Mouse (Mus musculus) frontal cortex, adult (tissue): Measurements from ENCODE around the gene Stat3.

Experiments used
- ATAC-seq: cut with Nextera tagmentation; 2 replicates; pipeline ENCODE4 v1.9.2; 2017; ENCODE audit warnings: mild to moderate bottlenecking, moderate library complexity, mixed read lengths; ENCODE audit not compliant: low TSS enrichment

Gene Stat3

DNA sequence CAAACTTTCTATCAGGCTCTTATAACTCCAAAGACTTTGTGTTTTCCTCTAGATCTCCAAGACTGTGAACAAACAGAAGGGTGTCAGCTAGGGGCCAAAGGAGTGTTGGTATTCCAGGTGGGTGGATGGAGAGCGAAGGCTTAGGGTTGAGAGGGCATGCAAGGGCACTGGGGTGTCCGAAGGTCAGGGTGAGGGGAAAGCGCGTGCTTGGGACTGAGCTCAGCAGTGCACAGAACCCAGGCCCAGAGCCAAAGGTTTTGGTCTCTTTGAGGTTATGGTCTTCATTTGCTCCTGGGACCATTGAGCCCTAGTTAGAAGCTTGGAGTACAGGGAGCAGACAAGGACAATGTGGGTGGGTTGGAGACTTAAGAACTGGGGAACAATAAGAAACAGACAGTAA lies 84.2 kb downstream of the Stat3 start:
- no peak for ATAC-seq

DNA sequence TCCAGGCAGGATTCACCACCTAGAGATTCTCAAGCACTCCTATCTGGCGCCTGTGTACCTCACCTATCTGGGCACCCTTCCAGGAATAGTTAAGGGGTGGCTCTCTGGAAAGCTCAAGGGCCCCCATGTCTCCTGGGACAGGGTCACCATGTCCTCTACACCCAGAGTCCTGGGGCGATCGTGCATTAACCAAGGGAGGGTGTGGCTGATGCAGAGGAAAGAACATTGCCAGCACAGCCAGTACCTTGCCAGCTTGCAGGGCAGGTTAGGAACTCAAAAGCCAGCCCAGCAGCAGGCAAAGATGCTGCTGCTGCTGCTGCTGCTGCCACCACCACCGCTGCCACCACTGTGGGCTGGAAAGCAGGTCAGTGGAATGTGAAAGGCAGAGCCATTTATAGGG lies 85.1 kb downstream of the Stat3 start:
- ATAC-seq, result no peak

GRCm38 (mm10) chr11:100853018-100853417 lies 86.3 kb downstream of the Stat3 start:
- ATAC-seq, result no peak

DNA sequence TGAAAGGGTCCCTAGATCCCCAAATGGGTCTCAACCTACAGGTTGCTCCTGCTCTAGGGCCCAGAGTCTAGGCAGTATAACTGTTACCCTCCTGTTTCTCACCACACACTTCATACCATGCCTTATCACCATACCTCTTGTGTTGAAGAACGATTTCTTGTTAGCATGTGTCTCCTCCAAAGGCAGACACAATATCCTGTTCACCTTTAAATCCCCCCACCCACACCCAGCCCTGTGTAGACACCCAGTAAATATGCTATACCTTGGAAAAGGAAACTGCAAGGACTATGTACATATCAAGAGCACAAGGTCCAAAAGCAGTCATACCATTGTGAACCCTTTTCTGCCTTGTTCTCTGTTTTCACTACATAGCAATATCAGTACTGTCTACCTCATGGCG lies 87.3 kb downstream of the Stat3 start:
- ATAC-seq, result no peak

DNA sequence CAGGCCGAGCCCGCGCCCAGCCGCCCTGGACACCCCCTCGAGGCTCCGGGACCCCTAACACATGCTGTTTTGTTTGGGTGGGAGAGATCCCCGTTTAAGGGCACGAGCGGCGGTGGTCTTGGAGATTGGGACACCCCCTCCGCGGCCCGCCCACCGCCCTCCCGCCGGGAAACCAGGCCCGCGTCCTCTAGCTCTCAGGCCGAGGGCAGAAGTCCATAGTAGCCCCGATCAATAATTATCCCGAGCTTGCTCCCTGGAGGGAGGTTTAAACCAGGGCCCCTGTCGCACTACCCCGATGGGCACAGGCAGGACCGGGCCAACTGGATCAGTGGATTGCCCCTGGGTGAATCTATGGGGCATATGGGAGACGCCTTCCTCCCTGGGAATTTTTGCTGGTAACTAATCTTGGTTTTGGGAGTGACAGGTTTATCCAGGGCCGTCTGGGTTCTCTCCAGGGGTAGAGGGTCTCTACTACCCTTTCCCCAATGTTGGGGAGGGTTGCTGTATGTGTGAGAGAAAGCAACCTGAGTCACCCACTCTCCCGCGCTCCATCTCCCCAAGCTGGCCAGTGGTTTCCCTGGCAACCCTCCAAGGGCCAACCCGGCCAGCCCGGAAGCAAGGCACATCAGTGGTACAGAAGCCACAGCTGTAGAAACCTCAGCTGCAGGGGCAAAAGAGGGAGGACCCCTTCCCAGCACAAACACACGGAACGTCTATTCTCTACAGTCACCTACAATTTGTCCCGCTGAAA lies 88.4 kb downstream of the Stat3 start:
- peak; percentile 31; the same call in 1 of the 2 replicates for ATAC-seq

DNA sequence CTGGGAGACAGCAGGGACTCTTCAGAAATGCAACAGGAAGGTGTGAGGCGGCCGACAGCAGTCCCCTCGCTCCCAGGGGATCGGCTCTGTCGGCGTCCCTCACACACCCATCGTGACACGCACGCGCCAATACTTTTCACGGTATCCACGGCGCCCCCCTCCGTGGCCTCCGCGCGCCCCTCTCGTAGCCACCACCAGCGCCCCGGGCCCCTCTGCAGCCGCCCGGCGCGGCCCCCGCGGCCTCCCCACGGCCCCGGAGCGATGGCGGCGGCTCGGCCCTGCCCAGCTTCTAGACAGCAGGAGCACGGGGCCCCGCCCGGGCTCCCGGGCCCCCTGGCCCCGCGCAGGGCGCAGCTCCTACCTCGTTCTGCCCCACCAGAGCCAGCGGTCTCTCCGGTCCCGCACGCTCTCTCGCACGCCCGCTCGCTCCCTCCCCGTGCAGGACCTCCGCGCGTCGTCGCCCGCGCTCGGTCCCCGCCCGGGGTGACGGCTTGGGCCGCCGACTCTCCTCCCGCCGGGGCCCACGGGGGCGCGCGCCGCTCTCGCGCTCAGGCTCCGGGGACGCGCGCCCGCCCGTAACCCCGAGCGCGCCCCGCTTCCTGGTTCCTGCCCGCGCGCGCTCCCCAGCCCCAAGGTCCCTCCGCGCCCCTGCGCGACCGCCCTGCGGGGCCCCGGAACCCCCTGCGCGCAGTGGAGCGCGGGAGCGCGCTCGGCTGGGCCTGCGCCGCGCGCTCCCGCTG lies 89.1 kb downstream of the Stat3 start, which contains the start of gene Stat5b:
TSS of gene Stat5b (minus strand) at position 687 of the 740 bp plus-strand sequence.
- peak; percentile 69 for ATAC-seq

DNA sequence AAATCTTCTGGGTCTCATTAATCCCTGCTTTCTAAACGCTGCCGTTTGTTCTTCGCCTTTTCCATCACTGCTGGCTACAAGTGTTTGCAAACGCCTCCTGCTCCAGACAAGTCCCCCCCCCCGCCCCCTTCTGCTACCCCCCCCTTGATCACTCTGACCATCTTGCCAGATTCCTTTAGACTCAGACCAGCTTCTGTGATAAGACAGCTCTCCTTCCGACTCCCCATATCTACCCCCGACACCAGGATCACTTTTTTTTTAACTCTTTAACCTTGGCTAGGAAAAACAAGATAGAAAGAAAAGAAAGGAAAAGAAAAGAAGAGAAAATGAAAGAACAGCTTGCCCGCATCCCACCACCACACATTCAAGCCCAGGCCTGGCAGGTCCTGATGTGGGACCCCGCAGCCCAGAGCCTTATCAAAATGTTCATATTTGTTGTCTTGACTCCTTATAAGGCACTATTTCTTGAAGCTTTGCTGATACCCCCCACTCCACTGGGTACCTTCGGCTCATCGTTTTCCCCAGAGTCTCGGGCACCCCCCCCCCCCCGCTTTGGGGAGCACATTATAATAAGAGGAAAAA lies 89.8 kb downstream of the Stat3 start:
- no peak for ATAC-seq

DNA sequence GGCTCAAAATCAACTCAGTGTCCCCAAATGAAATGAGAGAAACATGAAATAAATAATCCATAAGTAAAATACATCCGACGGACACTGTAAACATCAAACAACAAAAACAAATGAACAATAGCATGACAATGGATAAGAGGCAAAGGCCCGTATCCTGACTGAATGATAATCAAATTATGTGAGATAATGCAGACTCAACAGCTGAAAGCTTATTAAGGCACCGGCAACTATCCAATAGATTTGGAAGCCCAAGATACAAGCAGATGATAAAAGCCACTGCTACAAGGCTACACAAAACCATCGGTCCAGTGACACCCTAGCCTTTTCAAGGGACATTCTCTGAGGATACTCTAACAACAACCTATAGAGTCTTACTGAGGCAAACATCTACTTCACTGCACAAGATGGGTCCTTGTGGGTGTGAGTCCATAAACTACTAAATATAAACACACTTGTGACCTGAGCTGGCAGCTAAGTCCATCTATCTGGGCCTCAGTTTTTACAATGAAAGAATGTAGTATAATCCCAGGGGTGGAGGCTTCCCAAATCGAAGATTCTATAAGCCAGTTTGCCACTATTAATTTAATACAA lies 90.5 kb downstream of the Stat3 start:
- ATAC-seq, result no peak

- no peak for ATAC-seq
Observed at GRCm38 (mm10) chr11:100848080-100848479, 91.3 kb downstream of the Stat3 start.

DNA sequence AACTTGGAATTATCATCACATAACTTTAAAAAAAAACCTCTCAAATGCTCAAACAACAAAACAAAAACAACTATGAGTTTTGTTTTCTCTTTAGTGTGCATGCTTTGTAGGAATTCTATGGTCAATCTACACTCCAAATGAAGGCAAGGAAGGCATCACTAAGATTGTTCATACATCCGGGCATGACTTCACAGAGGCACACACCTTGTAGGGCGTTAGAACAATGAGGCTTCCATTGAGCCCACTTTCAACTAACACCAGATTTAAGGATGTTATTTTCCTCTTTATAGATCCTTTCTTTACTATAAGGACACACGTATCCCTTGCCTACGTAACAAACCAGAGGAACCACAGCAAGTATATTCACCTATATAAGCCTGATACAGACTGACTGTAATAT lies 91.8 kb downstream of the Stat3 start:
- ATAC-seq, result no peak

DNA sequence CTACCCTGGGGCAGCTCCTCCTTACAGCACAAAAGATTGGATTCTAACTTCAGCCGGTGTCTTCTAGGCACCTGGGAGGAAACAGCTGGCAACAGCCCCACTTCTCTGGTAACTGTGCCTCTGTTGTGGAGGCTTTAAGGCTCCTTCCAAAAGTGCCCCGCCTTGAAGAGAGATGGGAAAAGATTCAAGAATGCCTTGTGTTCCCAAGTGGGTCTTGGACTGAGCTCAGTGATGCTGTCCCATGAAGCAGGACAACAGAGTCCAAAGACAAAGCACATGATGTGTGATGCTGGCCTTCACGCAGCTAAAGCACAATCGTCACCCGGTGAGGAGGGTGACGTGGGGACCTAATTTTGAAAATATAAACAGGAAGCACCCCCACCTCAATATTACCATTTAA lies 93.5 kb downstream of the Stat3 start:
- ATAC-seq, result no peak

DNA sequence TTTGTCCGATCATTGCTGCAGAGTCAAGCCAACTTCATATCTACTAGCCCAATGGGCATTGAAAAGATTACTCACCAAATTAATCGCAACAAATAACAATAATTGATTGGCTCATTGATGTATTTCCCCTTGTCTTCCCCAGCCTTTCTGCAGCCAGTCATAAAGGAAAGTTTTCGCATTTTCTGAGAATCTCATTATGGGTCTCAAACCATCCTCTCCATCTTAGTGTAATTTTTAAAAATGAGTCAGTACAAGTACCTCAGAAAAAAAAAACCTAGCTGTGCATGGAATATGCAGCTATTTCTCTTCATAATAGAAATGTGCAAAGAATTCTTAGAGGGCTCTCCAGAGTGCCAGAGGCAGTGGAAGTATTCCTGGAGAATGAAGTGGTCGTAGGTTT lies 95.2 kb downstream of the Stat3 start:
- ATAC-seq, result no peak

DNA sequence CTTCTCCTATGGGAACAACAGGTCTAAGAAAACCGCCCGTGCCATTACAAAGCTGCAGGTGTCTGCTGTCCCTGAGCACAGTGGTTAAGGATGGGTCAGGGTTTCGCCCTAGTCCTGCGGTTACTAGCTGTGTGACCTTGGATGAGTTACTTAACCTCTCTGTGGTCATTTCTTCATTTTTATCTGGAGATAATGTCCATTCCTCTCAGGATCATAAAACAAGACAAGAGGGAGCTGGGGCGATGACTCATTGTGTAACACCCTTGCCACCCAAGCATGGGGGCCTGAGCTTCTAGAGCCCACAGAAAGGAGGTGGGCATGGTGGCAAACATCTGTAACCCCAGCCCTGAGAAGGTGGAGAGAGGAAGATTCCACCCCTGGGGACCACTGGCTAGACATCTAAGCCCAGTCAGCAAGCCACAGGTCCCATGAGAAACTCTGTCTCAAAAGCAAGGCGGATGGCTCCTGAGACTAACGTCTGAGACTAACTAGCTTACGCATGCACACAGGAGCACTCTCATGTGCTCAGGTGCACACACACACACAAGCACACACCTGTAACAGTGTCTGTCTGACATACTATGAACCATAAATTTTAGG lies 96.2 kb downstream of the Stat3 start:
- ATAC-seq, result no peak

- no peak for ATAC-seq
Observed at GRCm38 (mm10) chr11:100842025-100842424, 97.3 kb downstream of the Stat3 start.

DNA sequence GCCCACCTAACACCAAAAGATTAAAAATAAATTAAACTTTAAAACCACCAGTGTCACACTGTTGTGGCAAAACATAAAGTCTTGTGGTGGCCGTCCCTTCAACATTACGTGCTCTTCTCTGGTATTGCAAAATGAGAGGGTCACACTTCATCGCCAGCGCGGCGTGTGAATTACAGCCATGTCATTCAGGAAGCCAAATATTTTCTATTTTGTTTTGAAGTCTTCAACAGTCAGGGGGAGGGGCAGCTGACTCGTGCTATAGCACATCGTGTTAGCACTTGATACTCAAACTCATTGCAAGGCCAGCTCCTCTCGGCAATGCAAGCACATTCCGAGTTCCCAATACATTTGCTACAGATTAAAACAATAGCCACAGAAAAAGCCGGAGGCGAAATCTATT lies 98.5 kb downstream of the Stat3 start:
- no peak for ATAC-seq

- ATAC-seq, result no peak
Observed at GRCm38 (mm10) chr11:100839523-100839922, 99.8 kb downstream of the Stat3 start.

GRCm38 (mm10) chr11:100838894-100839293 lies 100.4 kb downstream of the Stat3 start:
- no peak for ATAC-seq

DNA sequence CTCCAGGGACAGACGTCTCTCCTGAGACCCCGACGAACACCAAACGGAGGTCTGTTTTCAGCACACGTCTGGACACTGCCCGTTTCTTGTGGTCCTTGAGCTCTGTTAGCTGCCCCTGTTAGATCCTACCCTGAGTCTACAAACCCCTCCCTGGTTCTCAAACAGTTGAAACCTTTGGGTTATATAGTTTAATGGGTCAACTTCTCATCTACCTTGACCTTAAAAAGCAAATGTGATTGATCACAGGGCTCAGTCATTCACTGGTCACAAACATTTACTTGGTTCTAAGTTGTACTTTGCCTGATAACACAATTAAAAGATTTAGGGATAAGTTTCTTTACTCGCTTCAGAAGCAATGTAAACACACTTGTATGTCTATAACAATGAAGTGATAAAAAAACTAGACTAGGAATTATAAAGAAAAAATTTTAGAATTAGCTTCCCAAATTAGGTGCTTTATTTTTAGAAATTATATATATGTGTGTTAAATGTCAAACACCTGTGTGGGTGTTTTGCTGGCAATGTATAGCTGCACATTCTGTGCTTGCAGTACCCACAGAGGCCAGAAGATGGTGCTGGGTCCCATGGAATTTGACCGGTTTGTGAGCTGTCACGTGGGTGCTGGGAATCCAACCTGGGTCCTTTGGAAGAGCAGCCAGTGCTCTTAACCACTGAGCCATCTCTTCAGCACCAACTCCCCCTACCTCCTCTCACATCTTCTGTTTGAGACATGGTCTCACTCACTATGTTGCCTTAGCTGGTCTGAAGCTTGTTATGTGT lies 102.2 kb downstream of the Stat3 start:
- no peak for ATAC-seq
